Mouse (Mus musculus) frontal cortex, postnatal 10 days (tissue): ENCODE results near the gene Casp9.
"Not testable (repeated sequence)": the region's sequence is repeated elsewhere in the genome, so short reads cannot be mapped to it uniquely, and the experiment has no call there.

Experiments used
- DNase-seq, 2 experiments: peaks; one replicate each; pipeline ENCODE4 v3.0.0; 2022; ENCODE audit warnings: low spot score in 2 of 2, mixed read lengths in 1 of 2

Gene Casp9

DNA sequence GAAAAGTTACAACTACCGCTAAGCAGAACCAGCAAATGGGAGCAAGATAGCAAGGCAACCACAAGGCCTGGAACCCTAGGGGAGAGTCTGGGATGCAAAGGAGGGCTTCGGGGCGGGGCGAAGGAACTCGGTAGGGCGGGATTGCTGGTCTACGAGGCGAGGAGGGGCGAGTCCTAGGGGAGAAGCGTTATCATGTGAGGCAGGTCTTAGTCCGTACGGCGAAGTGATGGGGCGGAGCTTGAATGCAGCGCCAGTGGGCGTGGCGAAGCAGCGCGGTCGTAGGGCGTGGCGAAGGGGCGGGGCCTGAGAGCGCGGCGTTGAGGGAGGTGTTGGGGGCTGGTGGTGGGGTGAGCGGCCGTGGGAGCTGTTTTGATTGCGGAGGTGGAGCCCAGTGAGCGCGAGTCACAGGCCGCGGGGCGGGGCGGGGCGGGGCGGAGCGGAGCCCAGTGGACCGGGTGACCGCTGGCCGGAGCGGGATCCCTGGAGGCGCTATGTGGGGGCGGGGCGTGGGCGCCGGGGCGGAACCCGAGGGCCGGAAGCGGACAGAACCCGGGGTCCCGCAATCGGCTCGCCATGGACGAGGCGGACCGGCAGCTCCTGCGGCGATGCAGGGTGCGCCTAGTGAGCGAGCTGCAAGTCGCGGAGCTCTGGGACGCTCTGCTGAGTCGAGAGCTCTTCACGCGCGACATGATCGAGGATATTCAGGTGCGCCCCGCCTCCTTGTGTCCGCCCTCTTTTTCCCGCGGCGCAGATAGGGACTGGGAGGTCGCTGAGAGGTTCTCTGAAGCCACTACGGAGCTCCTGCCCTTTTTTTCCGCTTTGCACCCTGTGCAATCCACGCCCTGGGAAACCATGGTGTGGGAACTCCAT lies at the start of gene Casp9:
TSS of gene Casp9 (plus strand) at position 331 of the 870 bp plus-strand sequence.
- DNase-seq, result peak; percentile 92 to 96

DNA sequence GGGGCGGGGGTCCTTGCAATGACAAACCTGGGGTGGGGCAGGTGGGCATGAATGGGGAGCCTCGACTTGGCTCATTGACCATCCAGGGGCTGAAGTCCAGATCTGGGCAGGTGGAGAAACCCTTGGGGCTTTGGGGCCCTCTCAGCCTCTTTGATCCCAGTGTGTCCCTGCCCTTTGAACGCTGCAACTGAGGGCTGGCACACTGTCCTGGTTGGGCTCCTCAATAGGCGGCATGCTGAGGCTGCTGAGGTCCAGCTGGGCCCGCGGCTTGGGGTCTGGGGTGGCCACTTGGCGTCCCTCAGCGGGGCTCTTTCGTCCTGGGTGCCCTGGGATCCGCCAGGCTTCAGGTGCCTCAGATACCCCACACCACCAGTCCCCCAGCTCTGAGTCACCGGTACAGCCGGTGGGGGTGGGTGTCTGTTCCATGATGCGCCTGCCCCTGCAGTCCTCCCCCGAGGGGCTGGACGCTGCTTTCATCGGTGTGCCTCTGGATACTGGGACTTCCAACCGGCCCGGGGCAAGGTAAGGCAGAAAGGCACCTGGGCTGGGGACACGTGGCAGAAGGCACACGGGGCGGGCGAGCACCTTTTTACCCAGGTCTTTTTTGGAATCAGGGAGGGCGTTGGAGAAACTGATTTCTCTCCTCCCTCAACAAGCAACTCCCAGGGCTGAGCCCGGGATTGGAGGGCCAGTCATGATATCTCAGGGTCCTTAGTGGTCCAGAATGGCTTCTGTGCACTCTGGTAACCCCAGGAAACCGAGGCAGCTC lies 46.6 kb upstream of the Casp9 start, which contains the start of gene Agmat:
TSS of gene Agmat (plus strand) at position 95 of the 769 bp plus-strand sequence.
- DNase-seq, result no peak

DNA sequence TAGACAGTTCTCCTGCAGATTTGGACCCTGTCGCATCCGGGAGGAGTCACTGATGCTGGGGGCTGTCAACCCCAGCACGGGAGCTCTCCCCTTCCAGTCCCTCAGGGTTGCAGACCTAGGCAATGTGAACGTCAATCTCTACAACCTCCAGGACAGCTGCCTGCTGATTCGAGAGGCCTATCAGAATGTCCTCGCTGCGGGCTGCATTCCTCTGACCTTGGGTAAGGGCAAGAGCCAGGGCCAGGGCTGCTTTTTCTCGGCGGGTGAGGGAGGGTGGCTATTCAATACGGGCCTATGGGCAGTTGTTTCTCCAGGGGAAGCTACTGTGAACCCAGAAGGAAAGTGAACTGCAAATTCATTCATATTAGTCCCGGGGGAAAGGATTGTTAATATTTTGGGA lies 43.9 kb upstream of the Casp9 start:
- DNase-seq, result no peak

DNA sequence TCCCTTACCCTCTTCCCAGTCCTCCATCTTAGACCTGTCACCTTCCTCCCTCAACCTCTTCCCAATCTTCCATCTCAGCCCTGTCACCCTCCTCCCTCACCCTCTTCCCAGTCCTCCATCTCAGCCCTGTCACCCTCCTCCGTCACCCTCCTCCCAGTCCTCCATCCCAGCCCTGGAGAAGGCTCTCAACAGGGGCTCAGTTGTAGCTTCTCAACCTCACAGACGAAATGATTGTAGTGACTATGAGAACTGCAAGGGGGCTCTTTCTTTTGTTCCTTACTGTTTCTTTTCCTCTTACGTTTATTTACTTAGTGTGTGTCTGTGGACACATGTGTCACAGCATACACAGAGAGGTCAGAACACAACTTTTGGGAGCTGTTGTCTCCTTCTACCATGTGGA lies 42.6 kb upstream of the Casp9 start:
- DNase-seq, result no peak

DNA sequence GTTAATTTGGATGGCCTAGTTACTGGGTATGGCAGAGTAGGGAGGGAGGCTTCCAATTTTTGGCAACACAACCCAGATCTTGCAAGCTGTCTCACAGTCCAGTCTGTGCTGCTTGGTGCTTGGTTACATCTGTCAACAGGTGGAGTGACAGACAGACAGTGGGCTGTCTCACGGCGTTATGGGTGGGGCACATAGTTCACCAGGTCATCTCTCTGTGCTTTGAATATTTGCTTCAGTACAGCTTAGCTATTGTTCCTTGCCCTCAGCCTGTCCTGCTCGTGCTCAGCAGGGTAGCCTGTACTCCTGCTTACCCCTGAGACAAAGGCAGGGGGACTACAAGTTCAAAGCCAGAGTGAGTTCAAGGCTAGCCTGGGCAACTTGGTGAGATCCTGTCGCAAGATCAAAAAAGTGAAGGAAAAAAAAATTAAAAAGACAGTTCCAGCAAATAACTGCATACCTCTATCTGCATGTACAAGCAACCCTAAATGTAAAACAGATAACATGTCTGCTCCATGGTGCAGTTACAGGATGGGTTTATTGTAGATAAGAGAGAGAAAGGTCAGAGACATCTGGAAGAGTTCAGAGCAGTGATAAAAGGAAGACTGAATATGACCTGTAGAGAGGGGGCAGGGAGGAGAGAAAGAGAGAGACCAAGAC lies 41.9 kb upstream of the Casp9 start:
- no peak for DNase-seq

DNA sequence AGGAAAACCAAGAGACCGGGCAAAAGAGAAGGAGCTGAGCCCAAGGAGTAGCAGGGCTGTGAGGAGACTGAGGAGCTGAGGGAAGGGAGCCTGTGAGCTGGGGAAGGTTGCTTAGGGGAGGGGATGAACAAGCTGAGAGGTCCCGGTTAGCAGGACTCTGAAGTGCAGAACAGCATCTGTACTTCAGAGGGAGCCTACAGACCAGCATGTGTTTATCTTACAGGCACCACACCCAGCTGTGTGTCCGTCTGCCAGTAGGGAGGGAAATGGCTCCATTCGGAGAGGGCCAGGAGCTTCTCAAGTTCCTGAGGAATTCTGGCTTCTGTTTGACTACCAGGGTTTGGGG lies 41.4 kb upstream of the Casp9 start:
- no peak for DNase-seq

DNA sequence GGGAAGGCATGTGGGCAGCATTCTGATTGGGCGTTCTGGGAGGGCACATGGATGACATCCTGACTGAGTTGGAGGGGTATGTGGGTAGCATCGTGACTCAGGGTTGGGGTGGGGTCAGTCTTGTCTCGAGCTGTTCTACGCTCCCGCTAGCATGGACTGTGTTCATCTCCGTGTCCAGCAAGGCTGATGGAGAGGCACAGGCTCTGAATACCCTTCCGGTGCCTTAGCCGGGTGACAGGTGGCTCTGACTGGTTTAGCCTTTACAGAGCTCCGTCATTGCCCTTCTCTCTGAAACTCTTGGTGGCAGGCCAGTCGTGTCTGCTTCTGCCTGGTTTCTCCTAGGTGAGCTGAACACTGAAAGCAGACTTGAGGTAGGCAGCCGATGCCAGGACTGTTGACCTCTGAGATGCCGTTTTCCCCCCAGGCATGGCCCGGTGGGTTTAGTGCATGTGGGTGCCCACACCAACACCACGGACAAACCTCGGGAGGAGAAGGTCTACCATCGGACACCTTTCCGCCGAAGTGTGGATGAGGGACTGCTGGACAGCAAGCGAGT lies 38.0 kb upstream of the Casp9 start:
- no peak for DNase-seq

DNA sequence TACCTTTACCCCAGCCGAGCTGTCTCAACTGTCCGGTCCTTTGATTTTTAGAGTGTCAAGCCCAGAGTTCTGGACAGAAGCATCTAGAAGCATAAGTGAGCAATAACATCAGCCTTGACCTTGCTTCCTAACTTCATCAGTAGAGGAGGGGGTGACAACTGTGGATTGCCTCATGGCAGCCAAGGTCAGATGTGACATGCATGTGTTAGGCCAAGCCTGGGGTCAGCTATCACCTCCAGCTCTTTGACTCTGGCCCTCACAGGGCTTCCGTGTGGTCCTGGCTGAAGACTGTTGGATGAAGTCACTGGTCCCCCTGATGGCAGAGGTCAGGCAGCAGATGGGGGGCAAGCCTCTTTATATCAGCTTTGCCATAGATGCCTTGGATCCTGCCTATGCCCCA lies 36.3 kb upstream of the Casp9 start:
- no peak for DNase-seq

DNA sequence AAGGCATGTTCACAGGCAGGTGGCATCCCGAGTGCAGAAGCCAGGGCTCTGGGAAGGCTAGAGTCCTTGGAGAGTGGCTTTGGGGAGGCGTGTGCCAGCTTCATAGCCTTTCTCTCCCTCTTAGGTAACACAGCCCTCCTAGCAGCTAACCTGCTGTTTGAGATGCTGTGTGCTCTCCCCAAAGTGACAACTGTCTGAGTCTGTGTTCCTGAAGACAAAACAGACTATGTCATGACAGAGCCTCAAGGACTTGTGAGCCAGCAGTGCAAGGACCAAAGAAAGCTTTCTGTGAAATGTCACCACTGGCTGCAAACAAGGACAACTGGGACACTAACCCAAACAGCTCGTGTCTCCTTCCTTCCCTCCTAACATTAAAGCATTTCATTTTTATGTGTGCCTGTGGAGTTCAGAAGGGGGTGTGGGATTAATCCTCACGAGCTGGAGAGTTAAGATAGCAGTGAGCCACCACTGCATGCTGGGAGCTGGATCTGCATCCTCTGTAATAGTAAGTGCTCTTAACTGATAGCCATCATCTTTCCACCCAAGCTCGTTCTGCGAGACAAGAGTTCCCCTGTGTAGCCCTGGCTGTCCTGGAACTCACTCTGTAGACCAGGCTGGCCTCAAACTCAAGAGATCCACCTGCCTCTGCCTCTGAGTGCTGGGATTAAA lies 34.4 kb upstream of the Casp9 start:
- no peak for DNase-seq

DNA sequence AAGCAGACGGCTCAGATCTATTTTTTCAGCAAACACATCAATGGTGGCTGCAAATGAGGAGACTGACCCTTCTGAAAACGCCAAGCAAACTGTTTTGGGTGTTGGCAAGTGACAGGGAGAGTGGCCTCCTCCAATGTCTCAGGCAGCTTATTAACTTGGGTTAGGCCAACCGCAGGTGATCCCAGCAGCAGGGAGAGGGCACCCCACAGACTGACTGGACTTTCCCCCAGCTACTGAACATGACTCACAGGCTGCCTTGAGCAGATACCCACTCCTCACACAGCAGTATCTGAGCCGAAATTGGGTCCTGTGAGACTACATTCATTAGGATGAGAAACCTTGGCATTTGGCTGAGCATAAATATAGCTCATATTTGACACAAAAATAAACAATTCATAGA lies 32.5 kb upstream of the Casp9 start:
- DNase-seq, result no peak

DNA sequence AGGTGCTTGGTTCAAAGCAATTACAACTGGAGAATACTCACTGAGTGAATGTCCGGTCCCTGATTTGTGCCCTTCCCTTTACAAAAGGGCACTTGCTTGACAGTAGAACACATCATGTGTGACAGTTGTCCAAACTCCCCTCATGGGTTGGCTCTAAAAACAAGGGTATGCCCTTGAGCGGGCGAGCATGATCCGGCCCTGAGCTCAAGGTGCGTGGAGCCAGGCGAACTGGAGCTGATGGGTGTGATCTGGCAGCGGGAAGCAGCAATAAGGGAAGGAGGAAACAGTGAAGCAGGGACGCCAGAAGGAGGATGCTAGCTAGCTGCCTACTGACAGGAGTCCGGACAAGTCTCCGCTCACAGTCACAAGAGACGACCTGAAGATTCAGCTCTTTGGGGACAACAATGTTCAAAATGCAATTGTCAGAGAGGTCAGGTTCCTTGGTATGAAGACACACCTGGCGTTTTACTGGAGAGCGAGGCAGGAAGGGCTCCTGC lies 31.3 kb upstream of the Casp9 start:
- DNase-seq, result no peak

DNA sequence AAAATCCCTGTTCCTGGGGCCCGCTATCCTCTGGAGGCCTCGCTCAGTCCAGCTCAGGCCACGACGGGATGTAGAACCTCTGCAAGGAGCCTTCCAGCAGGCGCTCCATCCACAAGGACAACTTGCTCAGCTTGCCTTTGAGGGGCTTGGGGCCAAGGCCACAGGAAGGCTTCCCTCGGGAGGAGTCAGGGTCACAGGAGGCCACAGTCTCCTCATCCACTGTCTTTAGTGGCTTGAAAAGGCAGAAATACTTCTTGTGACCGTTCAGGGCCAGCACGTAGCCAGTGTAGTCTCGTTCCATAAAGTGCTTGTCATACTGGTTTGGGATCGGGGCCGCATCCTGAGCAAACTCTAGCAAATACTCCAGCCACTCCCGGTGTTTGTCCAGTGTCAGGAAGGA lies 29.9 kb upstream of the Casp9 start:
- no peak for DNase-seq

DNA sequence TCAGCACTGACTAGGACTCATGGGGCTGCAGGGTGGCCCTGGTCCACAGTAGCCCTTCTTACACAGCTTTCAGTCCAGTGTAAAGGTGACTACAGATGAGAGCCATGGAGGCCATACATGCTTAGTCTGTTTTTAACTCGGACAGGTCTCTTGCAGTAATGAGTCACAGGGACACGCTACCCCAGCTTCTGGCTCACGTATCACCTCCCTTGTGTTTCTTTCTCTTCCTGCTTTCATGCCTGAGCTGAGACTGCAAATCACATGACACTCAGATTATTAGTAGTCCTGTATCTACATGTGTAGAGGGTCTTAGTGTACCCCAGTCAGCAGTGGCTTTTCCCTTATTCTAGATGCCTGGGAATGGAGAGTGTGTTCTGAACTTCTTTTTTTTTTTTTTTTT lies 28.4 kb upstream of the Casp9 start:
- no peak for DNase-seq

DNA sequence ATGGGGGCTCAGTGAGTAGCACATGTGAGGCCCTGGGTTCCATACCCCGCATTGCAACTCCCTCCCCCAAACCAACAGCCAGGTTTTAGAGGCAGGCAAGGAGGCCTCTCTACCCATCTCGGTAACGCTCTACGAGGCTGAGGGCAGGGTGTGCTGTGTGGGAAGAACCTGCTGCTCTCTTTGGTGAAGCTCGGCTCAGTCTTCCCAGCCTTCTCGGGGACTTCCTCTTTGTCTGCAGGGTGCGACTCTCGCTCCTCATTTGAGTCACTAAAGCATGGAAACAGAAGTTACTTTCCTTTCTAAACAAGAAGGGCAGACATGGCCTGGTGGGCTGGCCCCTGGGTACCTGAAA lies 27.1 kb upstream of the Casp9 start:
- DNase-seq, result no peak

DNA sequence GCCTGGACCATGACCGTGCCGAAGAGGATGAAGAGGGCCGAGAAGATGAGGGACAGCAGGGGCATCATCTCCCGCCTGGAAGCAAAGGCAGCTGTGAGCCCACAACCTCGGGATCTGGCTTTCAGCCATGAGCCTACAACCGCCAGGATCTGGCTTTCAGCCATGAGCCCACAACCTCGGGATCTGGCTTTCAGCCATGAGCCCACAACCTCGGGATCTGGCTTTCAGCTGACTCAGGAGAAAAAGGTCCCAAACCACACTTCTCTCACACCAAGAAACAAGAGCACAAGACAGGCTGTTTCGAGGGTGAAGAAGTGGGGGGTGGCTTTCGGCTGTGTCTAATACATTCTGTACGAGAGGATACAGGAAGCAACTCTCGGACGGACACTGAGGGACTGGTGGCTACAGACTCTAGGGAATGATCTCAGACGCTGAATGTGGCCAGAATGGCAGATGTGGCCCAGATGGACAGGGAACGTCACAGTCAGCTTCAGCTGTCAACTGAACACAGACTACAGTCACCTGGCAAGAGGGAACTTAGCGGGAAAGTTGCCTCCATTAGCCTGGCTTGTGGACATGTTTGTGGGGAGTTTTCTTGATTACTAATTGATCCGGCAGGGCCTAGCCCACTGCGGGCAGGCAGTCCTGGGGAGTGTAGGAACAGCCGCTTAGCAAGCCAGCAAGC lies 26.6 kb upstream of the Casp9 start:
- DNase-seq, result no peak

DNA sequence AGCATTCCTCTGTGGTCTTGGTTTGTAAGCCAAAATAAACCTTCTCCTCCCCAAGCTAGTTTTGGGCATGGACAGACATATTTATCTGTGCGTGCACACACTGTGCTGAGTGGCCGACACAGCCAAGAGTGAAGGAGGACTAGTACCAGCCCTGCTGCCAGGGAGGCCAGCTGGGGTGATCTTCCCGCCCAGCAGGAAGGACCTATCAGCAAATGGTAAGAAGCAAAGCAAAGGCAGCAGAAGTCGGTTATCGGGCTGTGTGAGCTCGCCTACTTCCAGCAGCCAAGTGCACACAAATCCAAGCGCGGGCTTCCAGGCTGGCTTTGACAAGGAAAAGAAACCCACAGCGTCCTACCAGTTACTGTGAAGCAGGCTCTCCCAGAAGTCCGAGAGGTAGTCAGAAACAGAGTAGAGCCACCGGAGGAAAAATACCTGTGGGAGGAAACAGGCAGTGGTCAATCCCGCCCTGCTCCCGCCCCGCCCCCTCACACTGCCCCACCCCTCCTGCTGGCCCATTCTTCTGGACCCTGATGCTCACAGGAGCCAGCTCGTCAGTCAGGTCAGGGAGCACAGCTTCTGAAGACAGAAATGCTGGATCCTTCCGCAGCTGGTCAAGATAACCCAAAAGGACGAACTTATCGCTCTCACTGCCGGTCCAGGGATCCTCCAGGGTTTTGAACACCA lies 25.9 kb upstream of the Casp9 start:
- DNase-seq, result no peak

DNA sequence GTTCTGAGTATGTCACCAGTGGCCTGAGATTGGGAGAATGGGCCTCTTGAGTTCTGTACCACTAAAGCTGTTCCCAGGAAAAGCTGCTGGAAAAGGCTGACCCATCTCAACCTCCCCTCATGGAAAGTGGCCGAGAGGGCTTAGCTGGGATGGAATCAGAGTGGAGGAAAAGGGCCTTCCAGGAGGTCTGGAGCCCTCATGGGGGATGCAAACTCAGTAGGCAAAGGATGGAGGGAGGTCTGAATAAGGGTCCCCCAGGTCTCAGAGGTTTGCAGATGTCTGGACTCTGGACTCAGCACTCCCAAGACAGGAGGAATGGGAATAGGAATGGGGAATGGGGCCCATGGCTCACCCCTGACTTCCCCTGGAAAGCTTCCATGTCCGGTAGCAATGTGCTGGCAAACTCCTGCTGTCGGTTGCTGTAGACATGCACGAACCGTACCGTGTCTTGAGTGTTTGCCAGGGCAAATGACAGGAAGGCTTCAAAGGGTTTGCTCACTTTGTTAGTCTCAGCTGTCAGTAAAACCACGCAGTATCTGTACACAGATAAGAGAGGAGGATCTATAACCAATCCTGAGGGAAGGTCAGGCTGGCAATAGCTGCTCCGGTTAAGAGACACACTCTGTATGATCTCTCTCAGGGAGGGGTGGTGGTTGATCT lies 23.8 kb upstream of the Casp9 start:
- DNase-seq, result no peak

DNA sequence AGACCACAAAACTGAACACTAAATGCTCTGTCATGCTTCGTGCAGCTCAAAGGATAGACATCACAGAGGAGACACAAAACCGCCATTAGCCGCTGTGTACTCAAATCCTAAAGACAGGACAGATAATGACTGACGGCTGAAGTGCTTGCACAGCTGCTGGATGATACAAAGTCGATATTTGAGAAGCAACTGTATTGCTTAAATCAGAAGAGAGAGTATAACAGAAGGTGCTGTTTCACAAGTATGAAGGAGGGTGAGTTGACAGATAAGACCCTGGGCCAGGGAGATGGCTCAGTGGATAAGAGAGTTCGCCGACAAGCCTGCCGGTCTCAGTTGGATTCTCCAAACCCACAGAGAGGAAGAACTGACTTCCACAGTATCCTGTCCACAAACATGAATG lies 21.6 kb upstream of the Casp9 start:
- no peak for DNase-seq

DNA sequence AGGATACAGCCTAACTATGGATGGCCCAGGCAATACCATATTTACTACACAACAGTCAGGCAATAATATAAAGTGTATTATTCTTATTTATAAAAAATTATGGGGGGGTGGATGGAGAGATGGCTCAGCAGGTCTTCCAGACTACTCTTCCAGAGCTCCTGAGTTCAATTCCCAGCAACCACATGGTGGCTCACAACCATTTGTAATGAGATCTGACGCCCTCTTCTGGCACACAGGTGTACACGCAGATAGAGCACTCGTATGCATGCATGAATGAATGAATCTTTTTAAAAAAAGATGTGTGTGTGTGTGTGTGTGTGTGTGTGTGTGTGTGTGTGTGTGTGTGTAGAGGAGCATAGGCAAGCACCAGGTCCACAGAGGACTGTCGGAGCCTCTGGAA lies 20.4 kb upstream of the Casp9 start:
- DNase-seq, result not testable (repeated sequence)

DNA sequence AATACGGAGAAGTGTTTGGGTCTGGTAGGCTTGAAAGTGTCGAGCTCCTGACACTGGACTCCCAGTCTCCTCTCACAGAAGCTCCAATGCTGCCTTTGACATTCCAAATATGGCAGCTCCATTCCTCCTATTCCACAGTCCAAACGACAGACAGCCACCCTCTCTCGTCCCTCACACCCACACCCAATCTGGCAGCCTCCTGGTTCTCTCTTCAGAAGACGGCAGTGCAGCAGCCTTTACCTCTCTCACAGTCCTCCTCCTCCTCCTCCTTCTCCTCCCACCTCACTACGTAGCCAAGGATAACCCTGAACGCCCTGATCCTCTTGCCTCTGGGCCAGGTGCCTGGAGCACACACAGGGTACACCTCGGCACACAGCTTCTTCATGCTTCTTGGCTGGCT lies 13.6 kb upstream of the Casp9 start:
- no peak for DNase-seq
